Mouse (Mus musculus) kidney, postnatal 0 days (tissue): Measurements from ENCODE around the gene Sdcbp2. TPM values are rescaled to one million over a fixed set of nuclear protein-coding genes. Genes with fewer than 3 reads are reported as not detected.

ENCODE experiments used
- ATAC-seq: fragments of 200-750 bp; cut with Nextera tagmentation; replicated peaks from 2 replicates; pipeline ENCODE4 v1.8.0; 2017; ENCODE audit warnings: low read depth, moderate number of reproducible peaks, moderate TSS enrichment, moderate library complexity; ENCODE audit not compliant: low FRiP score
- DNase-seq: peaks from one replicate; pipeline ENCODE4 v3.0.0-alpha.2; 2016; ENCODE audit warnings: low spot score
- H3K27ac ChIP-seq: fragments of 300-500 bp; sonication (generic); 2 replicates; pipeline ENCODE4 v1.5.1; 2014; ENCODE audit warnings: mild to moderate bottlenecking
- H3K27me3 ChIP-seq: fragments of 300-500 bp; sonication (generic); 2 replicates; pipeline ENCODE4 v1.6.1; 2014; ENCODE audit warnings: low read length, mixed read lengths; ENCODE audit not compliant: insufficient read depth
- H3K36me3 ChIP-seq: fragments of 300-500 bp; sonication (generic); 2 replicates; pipeline ENCODE4 v1.6.1; 2014; ENCODE audit warnings: low read length, mixed read lengths; ENCODE audit not compliant: insufficient read depth
- H3K4me1 ChIP-seq: fragments of 300-500 bp; sonication (generic); replicated peaks from 2 replicates; pipeline ENCODE4 v1.6.1; 2014; ENCODE audit warnings: antibody characterized with exemption, low read length, mixed read lengths; ENCODE audit not compliant: insufficient read depth
- H3K4me2 ChIP-seq: fragments of 300-500 bp; sonication (generic); 2 replicates; pipeline ENCODE4 v1.6.1; 2014; ENCODE audit warnings: mild to moderate bottlenecking, low read length, moderate library complexity, mixed read lengths
- H3K4me3 ChIP-seq: fragments of 300-500 bp; sonication (generic); replicated peaks from 2 replicates; pipeline ENCODE4 v1.5.1; 2014; ENCODE audit warnings: low read depth, low read length
- H3K9ac ChIP-seq: fragments of 300-500 bp; sonication (generic); 2 replicates; pipeline ENCODE4 v1.6.1; 2014; ENCODE audit warnings: low read depth, low read length
- H3K9me3 ChIP-seq: fragments of 300-500 bp; sonication (generic); replicated peaks from 2 replicates; pipeline ENCODE4 v1.6.1; 2016; ENCODE audit warnings: low read length, inconsistent platforms, mixed read lengths
- CTCF ChIP-seq: IDR thresholded peaks from 2 replicates; pipeline ENCODE4 v1.5.1; 2016; ENCODE audit warnings: antibody characterized with exemption, low read depth, mild to moderate bottlenecking, moderate library complexity
- WGBS: fragments of 180-500 bp; shearing (Covaris S2); extraction: QIAGEN DNeasy Blood & Tissue Kit; methylation state at CpG from one replicate; pipeline ENCODE4 v1.1.7; 2014; 5-methylcytosine and 5-hydroxymethylcytosine counted together
- polyA plus RNA-seq: library from polyadenylated mRNA; unstranded; fragments of >200 nt; fragmentation: Nextera tagmentation; extraction: Ambion mirVana; gene quantifications from 2 replicates; pipeline ENCODE4 v1.2.1, GENCODE M21; 2015

Sdcbp2 gene
- polyA plus RNA-seq, 1 experiment from 2014 or later, result 1.9 TPM

DNA sequence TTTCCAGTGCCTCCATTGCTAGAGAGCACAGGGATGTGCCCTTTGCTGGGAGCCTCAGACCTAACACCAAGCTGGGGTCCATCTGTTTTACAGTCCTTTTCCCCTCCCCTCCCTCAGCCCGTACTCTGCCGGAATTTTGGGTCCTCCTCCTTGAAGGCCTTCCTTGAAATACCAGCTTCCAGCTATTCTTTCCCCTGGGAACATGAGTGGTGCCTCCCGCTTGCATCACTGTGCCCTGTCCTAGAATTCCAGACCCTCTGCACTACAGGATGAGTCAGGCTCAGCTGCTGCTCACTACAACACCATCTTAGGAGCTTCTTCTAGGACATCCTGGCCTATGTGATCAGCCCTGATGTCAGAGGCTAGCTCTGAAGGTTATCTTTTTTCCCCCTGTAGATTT is 51.4 kb downstream of the Sdcbp2 start:
- TF ChIP-seq CTCF, result no peak
- 51% methylated on average over 3 of the region's 3 CpGs for WGBS
- no peak for ATAC-seq
- H3K36me3 ChIP-seq, result no peaks in the 10 kb centered on the region
- H3K4me2 ChIP-seq, result no peak overlapping the region
- no peak overlapping the region for H3K27ac ChIP-seq
- H3K27me3 ChIP-seq, result no peaks in the 10 kb centered on the region
- DNase-seq, result no peak
- no peak overlapping the region for H3K9ac ChIP-seq
- H3K4me1 ChIP-seq, result no peaks in the 10 kb centered on the region
- H3K9me3 ChIP-seq, result no peaks in the 10 kb centered on the region
- no peak overlapping the region for H3K4me3 ChIP-seq

DNA sequence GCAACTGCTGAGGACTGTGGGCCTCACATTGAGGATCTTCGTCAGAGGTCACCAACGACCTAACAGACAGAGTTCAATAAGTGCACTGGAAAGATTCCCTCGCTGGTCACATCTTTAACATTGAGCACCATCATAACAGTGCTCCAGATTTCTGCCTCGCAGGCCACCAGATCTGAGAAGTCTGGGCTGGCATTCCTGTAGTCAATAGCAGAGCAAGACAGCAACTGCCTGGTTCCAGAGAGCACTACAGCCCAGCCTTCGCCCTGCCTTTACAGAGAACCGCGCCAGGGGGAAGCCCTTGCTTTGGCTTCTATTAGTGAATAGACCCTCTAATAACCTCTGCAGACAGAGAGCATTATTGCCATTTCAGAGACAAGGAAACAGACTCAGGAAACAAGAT is 53.9 kb downstream of the Sdcbp2 start:
- H3K36me3 ChIP-seq, result no peaks in the 10 kb centered on the region
- H3K9me3 ChIP-seq, result no peaks in the 10 kb centered on the region
- H3K27ac ChIP-seq, result no peak overlapping the region
- no peak overlapping the region for H3K4me2 ChIP-seq
- ATAC-seq (no peak), DNase-seq (no peak)
- H3K4me1 ChIP-seq, result no peaks in the 10 kb centered on the region
- WGBS, result 90% methylated on average over 7 of the region's 7 CpGs
- H3K9ac ChIP-seq, result no peak overlapping the region
- peaks cover 1% of the 10 kb centered on the region; the same call in 1 of the 2 replicates for H3K27me3 ChIP-seq
- no peak for TF ChIP-seq CTCF
- H3K4me3 ChIP-seq, result no peak overlapping the region

DNA sequence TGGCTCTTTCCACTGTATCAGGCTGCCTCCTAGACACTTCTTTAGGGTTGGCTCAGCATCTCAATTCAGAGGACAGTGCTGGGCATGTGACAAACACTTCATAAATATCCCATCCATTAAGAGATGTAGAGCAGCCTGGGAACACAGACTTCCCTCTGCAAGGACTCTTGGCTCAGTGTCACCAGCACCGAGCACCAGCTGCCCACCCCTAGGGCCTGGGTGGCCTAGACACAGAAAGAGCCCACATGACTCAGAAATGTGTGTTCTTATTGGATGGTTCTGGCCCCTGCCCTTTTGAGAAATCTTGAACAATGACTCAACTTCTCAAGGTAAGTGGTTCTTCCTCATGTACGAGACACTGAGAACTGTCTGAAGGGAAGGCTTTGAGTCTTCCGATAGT is 55.6 kb downstream of the Sdcbp2 start:
- WGBS, result 91% methylated on average over 3 of the region's 3 CpGs
- TF ChIP-seq CTCF, result no peak
- H3K27ac ChIP-seq, result no peak overlapping the region
- H3K9me3 ChIP-seq, result no peaks in the 10 kb centered on the region
- H3K4me1 ChIP-seq, result 0 out of 2 replicates have a peak, but pooled peaks cover 2% of the 10 kb centered on the region
- ATAC-seq, result no peak
- no peaks in the 10 kb centered on the region for H3K36me3 ChIP-seq
- H3K4me2 ChIP-seq, result no peak overlapping the region
- no peak overlapping the region for H3K4me3 ChIP-seq
- no peak for DNase-seq
- H3K9ac ChIP-seq, result no peak overlapping the region
- peaks cover 15% of the 10 kb centered on the region; the same call in 1 of the 2 replicates for H3K27me3 ChIP-seq

DNA sequence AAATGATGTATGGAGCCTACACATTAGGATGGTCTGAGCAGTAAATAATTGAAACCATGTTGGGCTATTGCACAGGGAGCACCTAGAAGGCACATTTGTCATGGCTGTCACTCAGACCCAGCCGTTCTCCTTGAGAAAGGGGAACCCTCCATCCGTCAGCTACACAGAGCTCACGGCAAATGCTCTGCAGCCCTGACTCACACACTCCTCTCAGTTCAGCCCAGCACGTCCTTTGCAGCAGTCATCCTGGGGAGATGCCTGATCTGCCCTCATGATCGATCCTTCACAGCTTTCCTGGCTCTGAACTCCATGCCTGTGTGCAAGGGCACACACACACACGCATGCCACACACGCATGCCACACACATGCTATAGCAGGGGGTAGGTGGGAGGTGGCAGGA is 56.9 kb downstream of the Sdcbp2 start:
- DNase-seq, result no peak
- H3K27me3 ChIP-seq, result peaks cover 15% of the 10 kb centered on the region; the same call in 1 of the 2 replicates
- no peak for TF ChIP-seq CTCF

DNA sequence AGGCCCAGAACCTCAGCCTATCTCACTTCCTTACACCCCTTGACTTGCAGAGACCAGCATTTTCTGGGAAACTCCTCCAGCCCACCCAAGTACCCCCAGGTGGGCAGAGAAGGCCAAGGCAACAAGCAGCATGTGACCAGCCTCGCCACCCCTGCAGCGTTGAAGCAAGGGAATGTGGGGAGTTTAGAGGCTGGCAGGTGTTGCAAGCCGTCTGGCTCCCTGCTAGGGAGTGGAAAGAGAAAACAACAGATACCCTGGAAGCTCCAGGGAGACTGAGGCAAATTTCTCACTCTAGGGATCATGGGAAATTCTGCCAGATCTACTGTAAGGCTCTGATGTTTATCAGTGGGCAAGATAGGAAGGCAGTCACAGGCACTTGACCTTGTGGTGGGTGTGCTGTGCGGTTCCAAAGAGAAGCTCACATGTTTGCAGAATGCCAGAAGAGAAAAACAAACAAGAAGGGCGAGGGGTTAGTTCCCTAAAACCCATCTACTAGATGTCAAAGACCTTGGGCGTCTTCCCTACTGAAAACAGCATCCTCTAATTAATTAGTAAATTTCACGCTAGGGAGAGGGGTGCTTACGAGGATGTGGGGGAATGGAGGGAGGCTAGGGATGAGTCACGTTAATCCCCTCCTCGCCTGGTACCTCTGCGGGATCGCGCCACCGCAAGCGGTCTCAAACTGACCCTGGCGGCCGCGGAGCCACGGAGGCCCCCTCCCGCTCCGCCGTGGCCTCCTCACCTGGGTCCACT is 59.2 kb downstream of the Sdcbp2 start:
- Histone ChIP-seq H3K36me3 (no peaks in the 10 kb centered on the region), H3K9ac (peak overlapping the region; percentile 55), H3K4me1 (0 out of 2 replicates have a peak, but pooled peaks cover 2% of the 10 kb centered on the region), H3K27me3 (peaks cover 15% of the 10 kb centered on the region; the same call in 1 of the 2 replicates), H3K27ac (no peak overlapping the region), H3K9me3 (no peaks in the 10 kb centered on the region), H3K4me3 (peak overlapping the region; percentile 60), H3K4me2 (peak overlapping the region; percentile 100)
- WGBS, result 6% methylated on average over 19 of the region's 22 CpGs
- TF ChIP-seq CTCF, result no peak
- ATAC-seq, result no peak
- DNase-seq, result no peak

More for the DNA sequence above, 56.9 kb downstream of the Sdcbp2 start:
- H3K27ac ChIP-seq, result no peak overlapping the region
- no peak for ATAC-seq
- no peaks in the 10 kb centered on the region for H3K9me3 ChIP-seq
- no peaks in the 10 kb centered on the region for H3K36me3 ChIP-seq
- no peak overlapping the region for H3K4me2 ChIP-seq
- H3K4me1 ChIP-seq, result 0 out of 2 replicates have a peak, but pooled peaks cover 2% of the 10 kb centered on the region
- H3K9ac ChIP-seq, result no peak overlapping the region
- WGBS, result 62% methylated on average over 7 of the region's 7 CpGs
- no peak overlapping the region for H3K4me3 ChIP-seq

DNA sequence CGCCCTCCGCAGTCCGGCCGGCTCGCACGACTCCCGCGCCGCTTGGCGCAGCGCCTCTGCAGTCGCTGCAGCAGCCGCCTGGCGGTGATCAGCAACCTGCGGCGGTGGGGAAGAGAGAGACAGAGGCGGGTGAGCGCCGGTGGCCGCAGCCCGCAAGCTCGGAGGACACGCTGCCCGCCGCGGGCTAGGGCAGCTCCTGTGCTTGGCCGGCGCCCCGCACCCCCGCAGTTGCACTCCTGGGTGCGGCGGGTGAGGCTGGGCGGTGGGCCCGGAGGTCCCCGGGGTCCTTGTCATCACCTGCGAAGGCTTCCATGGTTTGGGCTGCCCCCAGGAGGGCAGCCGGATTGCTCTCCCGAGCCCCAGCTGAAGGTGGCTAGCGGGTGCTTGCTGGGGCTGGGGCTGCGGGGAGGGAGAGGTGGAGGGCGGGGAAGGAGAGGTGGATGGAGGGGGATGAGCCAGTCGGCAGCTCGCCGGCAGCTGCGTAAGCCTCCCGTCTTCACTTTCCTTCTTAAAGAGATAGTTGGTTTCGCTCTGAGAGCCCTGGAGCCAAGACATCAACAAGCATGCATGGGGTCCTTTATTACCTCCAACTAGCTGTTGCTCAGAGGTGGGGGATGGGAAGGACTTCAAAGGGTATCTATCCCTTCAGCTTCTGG is 59.9 kb downstream of the Sdcbp2 start, which contains the start of gene Snph:
Gene Snph, minus strand, starts transcription at position 435 of the 656 bp plus-strand sequence.
- H3K27ac ChIP-seq, result no peak within 1 kb of the TSS
- 0 out of 2 replicates have a peak, but pooled peaks cover 2% of the 10 kb centered on the region for H3K4me1 ChIP-seq
- H3K4me2 ChIP-seq, result peak within 1 kb of the TSS; percentile 100
- peak; percentile 62 for DNase-seq
- no peaks in the 10 kb centered on the region for H3K36me3 ChIP-seq
- ATAC-seq, result peak; percentile 74
- WGBS, result under 1% methylated on average over 43 of the region's 47 CpGs
- no peaks in the 10 kb centered on the region for H3K9me3 ChIP-seq
- H3K27me3 ChIP-seq, result peaks cover 15% of the 10 kb centered on the region; the same call in 1 of the 2 replicates
- TF ChIP-seq CTCF, result peak; percentile 59
- H3K4me3 ChIP-seq, result peak within 1 kb of the TSS; percentile 60
- H3K9ac ChIP-seq, result peak within 1 kb of the TSS; percentile 55
